Mouse (Mus musculus) kidney, adult 2 months (tissue): ENCODE measurements at regions not wholly inside any gene's neighbourhood (a gene's known extent, or its start where the extent isn't known, plus 50 kb on each side); places are given as distances from the start of the nearest gene placed in this dataset.

ENCODE experiments used
- CTCF ChIP-seq: fragments of 200-500 bp; conservative IDR thresholded peaks from 2 replicates; pipeline ENCODE4 v1.5.1; 2011; ENCODE audit warnings: low read depth, mild to moderate bottlenecking, control low read depth, low read length, moderate library complexity, mixed read lengths; ENCODE audit not compliant: insufficient read depth, insufficient read length
- POLR2A ChIP-seq: fragments of 200-500 bp; IDR thresholded peaks from one replicate; pipeline ENCODE4 v1.6.1; 2011; ENCODE audit warnings: low read depth, low read length, control low read depth

- TF ChIP-seq CTCF (no peak), POLR2A (no peak)
Measured at GRCm38 (mm10) chr13:45190151-45190550, 111.7 kb downstream of the Gm9817 start.
